Mouse (Mus musculus): ENCODE data around the gene Polr2a. TPM values are rescaled to one million over a fixed set of nuclear protein-coding genes. Genes with fewer than 3 reads are reported as not detected.
"Not testable (repeated sequence)": the region's sequence is repeated elsewhere in the genome, so short reads cannot be mapped to it uniquely, and the experiment has no call there.

Gene Polr2a
- polyA plus RNA-seq, 1 experiment from 2014 or later, result 23.5 TPM

DNA sequence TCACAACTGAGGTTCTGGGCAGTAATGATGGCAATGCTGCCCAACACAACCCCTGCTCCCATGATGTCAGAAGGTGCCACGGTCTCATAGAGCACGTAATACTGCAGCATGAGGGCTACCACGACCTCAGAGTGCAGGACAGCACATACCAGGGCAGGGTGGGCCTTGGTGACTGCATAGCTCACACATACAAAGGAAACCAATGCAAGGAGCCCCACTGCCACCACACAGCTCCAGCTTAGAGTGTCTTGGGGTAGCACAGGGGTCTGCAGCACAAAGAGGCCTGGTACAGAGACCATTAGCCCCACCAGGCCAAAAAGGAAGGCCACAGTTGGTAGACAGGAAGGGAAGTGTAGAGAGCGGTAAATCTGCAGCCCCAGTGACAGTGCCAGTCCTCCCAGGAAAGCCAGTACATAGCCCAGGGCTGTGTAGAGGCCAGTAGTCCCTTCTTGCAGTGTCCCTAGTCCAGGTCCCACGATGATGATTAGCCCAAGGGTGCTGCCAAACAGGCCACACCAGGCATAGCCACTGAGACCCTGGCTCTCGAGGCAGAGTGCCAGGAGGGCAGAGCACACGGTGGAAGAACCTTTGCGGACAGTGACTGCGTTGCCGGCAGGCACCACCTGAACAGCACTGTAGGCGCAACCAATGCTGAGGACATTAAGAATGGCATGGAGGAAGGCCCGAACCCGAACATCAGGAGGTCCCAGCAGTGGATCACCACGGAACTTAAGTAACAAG is 1.9 kb upstream of the Polr2a start:
- no peak for ATAC-seq (ENCODE audit: low read depth)
- Histone ChIP-seq H3K9ac (replicated peaks; ENCODE audit: low read depth, low read length) (peak overlapping the region; percentile 21; the same call in 1 of the 2 replicates), H3K9me3 (ENCODE audit: control insufficient read depth, low read length) (no peaks in the 10 kb centered on the region), H3K36me3 (ENCODE audit: control insufficient read depth, insufficient read depth, low read length) (no peaks in the 10 kb centered on the region), H3K4me1 (ENCODE audit: control insufficient read depth, insufficient read depth, low read length) (peaks cover 39% of the 10 kb centered on the region), H3K4me2 (ENCODE audit: low read depth, low read length) (peak overlapping the region; percentile 79), H3K27me3 (ENCODE audit: control insufficient read depth, insufficient read depth, low read length) (no peaks in the 10 kb centered on the region), H3K27ac (ENCODE audit: low read depth, low read length) (peak overlapping the region; percentile 94), H3K4me3 (ENCODE audit: low read depth, low read length) (no peak overlapping the region)
- 78% methylated on average over 14 of the region's 14 CpGs for WGBS

DNA sequence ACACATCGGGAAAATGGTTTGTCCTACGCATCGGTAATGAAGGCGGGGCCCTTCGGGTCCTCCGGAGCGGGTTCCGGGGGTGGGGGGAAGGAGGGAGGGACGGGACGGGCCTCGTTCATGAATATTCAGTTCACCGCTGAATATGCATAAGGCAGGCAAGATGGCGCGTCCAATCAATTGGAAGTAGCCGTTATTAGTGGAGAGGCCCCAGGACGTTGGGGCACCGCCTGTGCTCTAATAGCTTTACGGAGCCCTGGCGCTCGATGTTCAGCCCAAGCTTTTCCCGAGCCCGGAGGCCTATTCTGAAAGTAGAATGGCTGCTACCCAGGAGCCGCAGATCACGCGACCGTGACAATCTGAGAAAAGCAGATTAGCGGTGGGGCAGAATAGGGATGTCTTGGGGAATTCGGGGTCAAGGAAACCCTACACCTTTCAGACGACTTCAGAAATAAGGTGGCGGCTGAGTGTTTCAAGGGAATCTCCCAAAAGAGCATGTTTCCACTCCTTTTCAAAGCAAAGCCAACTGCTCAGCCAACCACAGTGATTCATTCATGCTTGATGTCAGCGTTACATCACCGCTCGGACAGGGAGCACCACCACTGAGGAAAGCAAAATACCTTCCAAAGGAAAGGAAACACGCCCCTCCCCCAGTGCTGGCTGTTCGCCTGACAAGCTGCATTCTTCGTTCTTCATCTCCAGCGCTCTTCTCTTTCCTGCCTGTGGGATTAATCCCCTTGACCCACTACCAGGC is 709 bp upstream of the Polr2a start:
- Histone ChIP-seq H3K36me3 (ENCODE audit: control insufficient read depth, insufficient read depth, low read length) (no peaks in the 10 kb centered on the region), H3K4me1 (ENCODE audit: control insufficient read depth, insufficient read depth, low read length) (peaks cover 42% of the 10 kb centered on the region), H3K27me3 (ENCODE audit: control insufficient read depth, insufficient read depth, low read length) (no peaks in the 10 kb centered on the region), H3K9ac (replicated peaks; ENCODE audit: low read depth, low read length) (peak overlapping the region; percentile 67), H3K4me2 (ENCODE audit: low read depth, low read length) (peak overlapping the region; percentile 79), H3K9me3 (ENCODE audit: control insufficient read depth, low read length) (no peaks in the 10 kb centered on the region), H3K27ac (ENCODE audit: low read depth, low read length) (peak overlapping the region; percentile 94), H3K4me3 (ENCODE audit: low read depth, low read length) (peak overlapping the region; percentile 50)
- under 1% methylated on average over 37 of the region's 37 CpGs for WGBS
- ATAC-seq (ENCODE audit: low read depth), result peak; percentile 90

DNA sequence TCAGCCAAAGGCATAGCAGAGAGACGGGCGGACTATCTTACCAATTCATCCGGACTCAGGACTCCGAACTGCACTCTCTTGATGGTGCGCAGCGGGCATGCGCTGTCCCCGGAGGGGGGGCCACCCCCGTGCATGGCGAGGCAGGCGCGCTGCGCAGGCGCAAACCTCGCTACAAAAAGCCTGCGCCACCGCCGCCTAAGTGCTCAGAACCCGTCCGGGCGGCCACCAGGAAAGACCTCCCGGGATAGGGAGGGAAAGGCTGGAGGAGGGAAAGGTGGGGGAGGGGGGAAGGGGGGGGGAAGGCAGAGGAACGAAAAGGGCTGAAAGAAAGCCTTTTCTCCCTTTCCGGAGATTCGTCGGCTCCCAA is 364 bp downstream of the Polr2a start:
- H3K4me1 ChIP-seq (ENCODE audit: control insufficient read depth, insufficient read depth, low read length), result peaks cover 44% of the 10 kb centered on the region
- peak overlapping the region; percentile 94 for H3K27ac ChIP-seq (ENCODE audit: low read depth, low read length)
- no peaks in the 10 kb centered on the region for H3K27me3 ChIP-seq (ENCODE audit: control insufficient read depth, insufficient read depth, low read length)
- peak overlapping the region; percentile 79 for H3K4me2 ChIP-seq (ENCODE audit: low read depth, low read length)
- H3K36me3 ChIP-seq (ENCODE audit: control insufficient read depth, insufficient read depth, low read length), result no peaks in the 10 kb centered on the region
- ATAC-seq (ENCODE audit: low read depth), result peak; percentile 85
- peak overlapping the region; percentile 50 for H3K4me3 ChIP-seq (ENCODE audit: low read depth, low read length)
- WGBS, result 3% methylated on average over 26 of the region's 26 CpGs
- no peaks in the 10 kb centered on the region for H3K9me3 ChIP-seq (ENCODE audit: control insufficient read depth, low read length)
- peak overlapping the region; percentile 90 for H3K9ac ChIP-seq (replicated peaks; ENCODE audit: low read depth, low read length)

DNA sequence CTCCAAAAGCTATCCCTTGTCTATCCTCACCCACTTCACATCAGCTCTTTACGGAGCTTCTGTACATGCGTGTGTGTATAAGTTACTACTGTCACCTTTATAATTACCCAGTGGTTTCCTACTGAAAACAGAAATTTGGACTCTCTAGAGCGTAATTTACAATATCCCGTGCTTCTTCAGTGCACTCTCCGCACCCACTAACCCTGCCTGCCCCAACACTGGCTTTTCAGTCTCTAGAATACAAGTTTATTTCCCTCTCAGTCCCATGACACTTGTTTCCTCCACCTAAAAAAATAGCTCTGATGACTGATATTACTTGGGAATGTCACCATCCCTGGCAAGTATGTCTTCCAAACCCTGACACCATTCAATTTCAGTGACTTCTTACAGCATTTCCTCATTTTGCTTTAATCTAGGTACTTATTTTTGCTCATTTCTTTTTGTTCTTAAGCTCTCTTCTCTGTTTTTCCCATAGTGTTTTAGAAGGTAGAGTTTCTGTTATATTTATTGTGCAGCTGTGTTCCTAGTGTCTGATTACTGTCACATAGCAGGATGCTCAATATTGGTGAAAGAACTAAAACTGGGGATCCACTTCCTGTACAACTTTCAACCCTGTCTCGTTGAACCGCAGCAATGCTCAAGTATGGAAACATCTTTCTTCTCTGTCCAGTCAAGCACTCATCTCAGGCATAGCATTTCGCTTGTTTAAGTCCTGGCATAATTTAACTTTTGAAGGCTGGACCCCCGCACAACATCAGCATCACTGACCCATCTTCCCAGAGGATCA is 941 bp downstream of the Polr2a start:
- no peaks in the 10 kb centered on the region for H3K27me3 ChIP-seq (ENCODE audit: control insufficient read depth, insufficient read depth, low read length)
- no peaks in the 10 kb centered on the region for H3K9me3 ChIP-seq (ENCODE audit: control insufficient read depth, low read length)
- peak overlapping the region; percentile 79 for H3K4me2 ChIP-seq (ENCODE audit: low read depth, low read length)
- H3K27ac ChIP-seq (ENCODE audit: low read depth, low read length), result peak overlapping the region; percentile 94
- peak overlapping the region; percentile 90 for H3K9ac ChIP-seq (replicated peaks; ENCODE audit: low read depth, low read length)
- H3K36me3 ChIP-seq (ENCODE audit: control insufficient read depth, insufficient read depth, low read length), result no peaks in the 10 kb centered on the region
- peak overlapping the region; percentile 50 for H3K4me3 ChIP-seq (ENCODE audit: low read depth, low read length)
- peaks cover 49% of the 10 kb centered on the region for H3K4me1 ChIP-seq (ENCODE audit: control insufficient read depth, insufficient read depth, low read length)
- ATAC-seq (ENCODE audit: low read depth), result no peak
- 45% methylated on average over 9 of the region's 9 CpGs for WGBS

DNA sequence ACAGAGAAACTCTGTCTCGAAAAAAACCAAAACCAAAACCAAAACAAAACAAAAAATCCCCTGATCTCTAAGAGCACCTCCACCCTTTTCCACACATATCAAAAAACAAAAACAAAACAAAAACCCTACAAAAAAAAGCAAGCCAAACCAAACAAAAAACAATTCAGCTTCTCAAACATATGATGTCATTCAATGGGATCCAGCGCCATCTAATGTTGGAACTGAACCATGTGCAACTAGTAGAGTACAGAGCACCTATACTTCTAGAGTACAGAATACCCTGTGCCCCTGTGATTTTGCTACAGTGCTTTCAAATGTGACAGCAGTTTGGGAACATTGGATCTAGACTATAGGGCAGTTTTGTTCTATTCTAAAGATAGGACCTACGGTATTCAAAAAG is 3.7 kb downstream of the Polr2a start:
- WGBS, result 57% methylated on average over 3 of the region's 3 CpGs
- Histone ChIP-seq H3K9ac (replicated peaks; ENCODE audit: low read depth, low read length) (no peak overlapping the region), H3K27ac (ENCODE audit: low read depth, low read length) (no peak overlapping the region), H3K27me3 (ENCODE audit: control insufficient read depth, insufficient read depth, low read length) (no peaks in the 10 kb centered on the region), H3K4me2 (ENCODE audit: low read depth, low read length) (peak overlapping the region; percentile 37), H3K9me3 (ENCODE audit: control insufficient read depth, low read length) (no peaks in the 10 kb centered on the region), H3K4me3 (ENCODE audit: low read depth, low read length) (no peak overlapping the region), H3K4me1 (ENCODE audit: control insufficient read depth, insufficient read depth, low read length) (peaks cover 37% of the 10 kb centered on the region), H3K36me3 (ENCODE audit: control insufficient read depth, insufficient read depth, low read length) (no peaks in the 10 kb centered on the region)
- ATAC-seq (ENCODE audit: low read depth), result no peak

DNA sequence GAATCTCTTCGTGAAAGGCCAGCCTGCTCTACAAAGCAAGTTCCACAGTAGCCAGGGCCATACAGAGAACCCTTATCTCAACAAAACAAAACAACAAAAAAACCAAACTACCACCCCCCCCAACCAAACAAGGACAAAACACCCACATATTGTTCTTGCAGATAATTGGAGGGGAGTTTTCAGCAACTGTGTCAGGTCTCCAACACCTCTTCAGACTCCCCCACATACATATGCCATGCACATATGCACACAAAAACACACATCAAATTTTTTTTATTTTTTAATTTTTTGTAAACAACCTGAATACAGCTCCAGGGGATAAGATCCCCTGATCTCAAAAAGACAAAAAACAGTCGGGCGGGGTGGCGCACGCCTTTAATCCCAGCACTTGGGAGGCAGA is 4.2 kb downstream of the Polr2a start:
- no peak overlapping the region for H3K9ac ChIP-seq (replicated peaks; ENCODE audit: low read depth, low read length)
- peaks cover 37% of the 10 kb centered on the region for H3K4me1 ChIP-seq (ENCODE audit: control insufficient read depth, insufficient read depth, low read length)
- peak overlapping the region; percentile 37 for H3K4me2 ChIP-seq (ENCODE audit: low read depth, low read length)
- no peaks in the 10 kb centered on the region for H3K27me3 ChIP-seq (ENCODE audit: control insufficient read depth, insufficient read depth, low read length)
- no peaks in the 10 kb centered on the region for H3K36me3 ChIP-seq (ENCODE audit: control insufficient read depth, insufficient read depth, low read length)
- ATAC-seq (ENCODE audit: low read depth), result no peak
- WGBS, result 94% methylated on average over 5 of the region's 5 CpGs
- H3K4me3 ChIP-seq (ENCODE audit: low read depth, low read length), result no peak overlapping the region
- H3K27ac ChIP-seq (ENCODE audit: low read depth, low read length), result no peak overlapping the region
- H3K9me3 ChIP-seq (ENCODE audit: control insufficient read depth, low read length), result no peaks in the 10 kb centered on the region

DNA sequence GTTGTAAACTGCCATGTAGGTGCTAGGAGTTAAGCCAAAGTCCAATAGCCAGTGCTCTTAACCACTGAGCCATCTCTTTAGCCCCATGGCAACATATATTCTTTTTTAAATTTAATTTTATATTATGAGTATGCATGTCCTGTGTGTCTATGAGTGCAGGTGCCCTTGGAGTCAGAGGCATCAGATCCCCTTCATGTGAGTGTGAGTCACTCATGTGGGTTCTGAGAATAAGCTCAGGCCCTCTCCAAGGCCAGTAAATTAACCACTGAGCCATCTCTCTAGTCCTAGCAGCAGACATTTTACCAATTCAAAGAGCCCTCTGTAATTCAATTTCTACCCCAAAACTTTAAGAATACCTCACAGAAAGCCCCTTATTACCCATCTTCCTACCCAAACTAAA is 5.8 kb downstream of the Polr2a start:
- no peak overlapping the region for H3K4me2 ChIP-seq (ENCODE audit: low read depth, low read length)
- no peaks in the 10 kb centered on the region for H3K36me3 ChIP-seq (ENCODE audit: control insufficient read depth, insufficient read depth, low read length)
- H3K27ac ChIP-seq (ENCODE audit: low read depth, low read length), result no peak overlapping the region
- no peak overlapping the region for H3K9ac ChIP-seq (replicated peaks; ENCODE audit: low read depth, low read length)
- H3K4me3 ChIP-seq (ENCODE audit: low read depth, low read length), result no peak overlapping the region
- H3K27me3 ChIP-seq (ENCODE audit: control insufficient read depth, insufficient read depth, low read length), result no peaks in the 10 kb centered on the region
- H3K4me1 ChIP-seq (ENCODE audit: control insufficient read depth, insufficient read depth, low read length), result peaks cover 37% of the 10 kb centered on the region
- H3K9me3 ChIP-seq (ENCODE audit: control insufficient read depth, low read length), result no peaks in the 10 kb centered on the region
- no peak for ATAC-seq (ENCODE audit: low read depth)

DNA sequence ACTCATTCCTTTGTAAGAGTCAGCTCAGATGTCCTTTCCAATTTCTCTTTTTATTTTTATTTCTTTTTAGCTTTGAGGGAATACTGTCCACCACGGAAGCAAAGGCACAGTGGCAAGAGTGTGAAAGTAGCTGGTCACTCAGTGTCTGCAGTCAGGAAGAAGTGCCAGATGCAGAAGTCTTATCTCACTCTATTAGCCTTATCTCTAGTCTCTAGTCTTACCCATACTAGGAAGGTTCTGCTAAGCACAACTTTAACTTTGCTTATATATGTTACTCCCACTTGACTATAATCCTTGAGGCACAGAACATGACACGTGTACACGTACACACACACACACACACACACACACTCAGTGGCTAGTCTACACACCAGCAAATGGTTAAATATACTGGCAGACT is 6.8 kb downstream of the Polr2a start:
- Histone ChIP-seq H3K4me1 (ENCODE audit: control insufficient read depth, insufficient read depth, low read length) (peaks cover 27% of the 10 kb centered on the region), H3K36me3 (ENCODE audit: control insufficient read depth, insufficient read depth, low read length) (peaks cover 6% of the 10 kb centered on the region), H3K27ac (ENCODE audit: low read depth, low read length) (no peak overlapping the region), H3K4me2 (ENCODE audit: low read depth, low read length) (no peak overlapping the region), H3K9ac (replicated peaks; ENCODE audit: low read depth, low read length) (no peak overlapping the region), H3K27me3 (ENCODE audit: control insufficient read depth, insufficient read depth, low read length) (no peaks in the 10 kb centered on the region), H3K9me3 (ENCODE audit: control insufficient read depth, low read length) (no peaks in the 10 kb centered on the region), H3K4me3 (ENCODE audit: low read depth, low read length) (no peak overlapping the region)
- ATAC-seq (ENCODE audit: low read depth), result no peak
- WGBS, result 83% methylated on average over 3 of the region's 3 CpGs

DNA sequence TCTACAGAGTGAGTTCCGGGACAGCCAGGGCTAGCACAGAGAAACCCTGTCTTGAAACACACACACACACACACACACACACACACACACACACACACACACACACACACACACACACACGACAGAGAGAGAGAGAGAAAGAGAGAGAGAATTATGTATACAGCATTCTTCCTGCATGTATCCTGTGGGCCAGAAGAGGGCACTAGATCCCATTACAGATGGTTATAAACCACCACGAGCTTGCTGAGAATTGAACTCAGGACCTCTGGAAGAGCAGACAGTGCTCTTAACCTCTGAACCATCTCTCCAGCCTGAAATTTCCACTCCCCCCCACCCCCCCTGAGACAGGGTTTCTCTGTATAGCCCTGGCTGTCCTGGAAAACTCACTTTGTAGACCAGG is 27.0 kb downstream of the Polr2a start:
- H3K4me2 ChIP-seq (ENCODE audit: low read depth, low read length); H3K4me1 ChIP-seq (ENCODE audit: control insufficient read depth, insufficient read depth, low read length); H3K9ac ChIP-seq (replicated peaks; ENCODE audit: low read depth, low read length); H3K9me3 ChIP-seq (ENCODE audit: control insufficient read depth, low read length); ATAC-seq (ENCODE audit: low read depth); H3K27me3 ChIP-seq (ENCODE audit: control insufficient read depth, insufficient read depth, low read length); H3K27ac ChIP-seq (ENCODE audit: low read depth, low read length); H3K4me3 ChIP-seq (ENCODE audit: low read depth, low read length): not testable (repeated sequence)
- peaks cover 25% of the 10 kb centered on the region for H3K36me3 ChIP-seq (ENCODE audit: control insufficient read depth, insufficient read depth, low read length)
- WGBS, result 72% methylated on average over 3 of the region's 3 CpGs
